17 mouse cellular contexts compared by ENCODE assay signal in the genomic region with DNA sequence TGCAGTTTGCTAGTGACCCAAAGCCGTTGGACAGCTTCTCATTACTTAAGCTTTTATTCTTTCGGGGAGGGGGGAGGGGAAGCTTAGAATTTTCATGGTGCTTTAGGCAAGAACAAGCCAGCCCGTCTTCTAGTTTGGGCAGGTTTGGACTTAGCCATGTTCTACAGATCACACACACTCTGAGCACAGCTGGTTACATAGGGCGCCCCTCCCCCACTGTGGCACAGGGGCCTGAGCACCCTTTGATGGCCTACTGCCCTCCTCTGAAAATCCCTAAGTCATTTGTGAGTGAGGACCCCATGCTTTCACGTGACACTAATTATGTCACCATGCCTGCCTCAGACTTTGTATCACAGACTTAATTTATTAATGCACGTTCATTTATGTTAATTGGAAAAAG. TPM values are rescaled to one million over a fixed set of nuclear protein-coding genes. Genes with fewer than 3 reads are reported as not detected.
"Had no signal": no experiment of that assay in that cellular context is flagged by ENCODE, and none has a peak within 500 bp of the region (broad histone marks: within the 10 kb centered on the region; RNA-seq: fewer than 3 reads in every experiment).

No protein-coding gene starts in this region.

- H3K4me1 ChIP-seq: intestine, embryonic 15.5 days; limb, embryonic 13.5 days; midbrain, embryonic 15.5 days; neural tube, embryonic 12.5 days had no signal

- ATAC-seq: intestine, embryonic 15.5 days; lung, postnatal 0 days; midbrain, embryonic 15.5 days had no signal

- H3K9ac ChIP-seq: intestine, embryonic 15.5 days; limb, embryonic 13.5 days; liver, embryonic 14.5 days; midbrain, embryonic 15.5 days; neural tube, embryonic 12.5 days had no signal

- H3K4me3 ChIP-seq: intestine, embryonic 15.5 days; limb, embryonic 13.5 days; midbrain, embryonic 15.5 days; neural tube, embryonic 12.5 days had no signal

- H3K9me3 ChIP-seq: intestine, embryonic 15.5 days; limb, embryonic 13.5 days; midbrain, embryonic 15.5 days; neural tube, embryonic 12.5 days had no signal

- H3K27me3 ChIP-seq: neural tube, embryonic 12.5 days had no signal

- H3K4me2 ChIP-seq: intestine, embryonic 15.5 days; limb, embryonic 13.5 days; midbrain, embryonic 15.5 days; neural tube, embryonic 12.5 days had no signal

- H3K27ac ChIP-seq: intestine, embryonic 15.5 days; limb, embryonic 13.5 days; liver, embryonic 14.5 days; midbrain, embryonic 15.5 days; neural tube, embryonic 12.5 days had no signal

- DNase-seq: lung, adult 18-20 months; lung, postnatal 36 days; right cerebral cortex, adult 18-20 months; right cerebral cortex, postnatal 25 days; thymus, postnatal 36 days had no signal

- H3K36me3 ChIP-seq: intestine, embryonic 15.5 days; limb, embryonic 13.5 days; midbrain, embryonic 15.5 days; neural tube, embryonic 12.5 days had no signal

RNA-seq across cellular contexts. Expression of gene Foxf2, which starts 35.6 kb away (rescaled TPM):
- total RNA-seq: liver, adult 2 months; megakaryocyte progenitor cell, adult 5-6 weeks; monocyte, adult 5-6 weeks; neutrophil, adult 5-6 weeks had no signal
- polyA plus RNA-seq: kidney, embryonic 14.5 days; liver, adult 2 months; thymus, postnatal 0 days had no signal
